Mouse (Mus musculus) thymus, postnatal 0 days (tissue): ENCODE measurements around the gene Cdhr5. TPM values are rescaled to one million over a fixed set of nuclear protein-coding genes. Genes with fewer than 3 reads are reported as not detected.

Experiments used
- DNase-seq: peaks from one replicate; pipeline ENCODE4 v3.0.0-alpha.2; 2015; ENCODE audit warnings: low spot score
- polyA plus RNA-seq: library from polyadenylated mRNA; unstranded; fragments of >200 nt; fragmentation: Nextera tagmentation; extraction: Ambion mirVana; gene quantifications from 2 replicates; pipeline ENCODE4 v1.2.1, GENCODE M21; 2015

Cdhr5 gene
- polyA plus RNA-seq: 0.42 and 0.73 TPM in 2 replicates

GRCm38 (mm10) chr7:141276546-141276945 lies at the start of gene Cdhr5:
Gene Cdhr5, minus strand, starts transcription at chr7:141276786.
- no peak for DNase-seq

- DNase-seq: no peak
Observed at GRCm38 (mm10) chr7:141324686-141325085, 48.1 kb upstream of the Cdhr5 start.

- DNase-seq: no peak
Observed at GRCm38 (mm10) chr7:141319446-141319845, 42.9 kb upstream of the Cdhr5 start.

GRCm38 (mm10) chr7:141317619-141318132 lies 41.1 kb upstream of the Cdhr5 start:
- DNase-seq: no peak

- DNase-seq: peak; percentile 42
Observed at GRCm38 (mm10) chr7:141315974-141316373, 39.4 kb upstream of the Cdhr5 start.

- DNase-seq: no peak
Observed at GRCm38 (mm10) chr7:141315076-141315475, 38.5 kb upstream of the Cdhr5 start.

- DNase-seq: no peak
Observed at GRCm38 (mm10) chr7:141314416-141314815, 37.8 kb upstream of the Cdhr5 start.

GRCm38 (mm10) chr7:141304537-141304936 lies 28.0 kb upstream of the Cdhr5 start:
- no peak for DNase-seq

- DNase-seq: peak; percentile 59
Observed at GRCm38 (mm10) chr7:141302702-141303268, 26.2 kb upstream of the Cdhr5 start.

GRCm38 (mm10) chr7:141301386-141301785 lies 24.8 kb upstream of the Cdhr5 start:
- DNase-seq: no peak

GRCm38 (mm10) chr7:141299175-141299574 lies 22.6 kb upstream of the Cdhr5 start:
- DNase-seq: no peak

- DNase-seq: no peak
Observed at GRCm38 (mm10) chr7:141297926-141298650, 21.5 kb upstream of the Cdhr5 start.

GRCm38 (mm10) chr7:141294479-141294878 lies 17.9 kb upstream of the Cdhr5 start:
- DNase-seq: no peak

GRCm38 (mm10) chr7:141293852-141294471 lies 17.4 kb upstream of the Cdhr5 start:
- no peak for DNase-seq

GRCm38 (mm10) chr7:141292583-141293388 lies 16.2 kb upstream of the Cdhr5 start:
- no peak for DNase-seq

GRCm38 (mm10) chr7:141291921-141292582 lies 15.5 kb upstream of the Cdhr5 start, which contains the start of gene Drd4:
Gene Drd4, plus strand, starts transcription at chr7:141292006.
- DNase-seq: no peak

- DNase-seq: no peak
Observed at GRCm38 (mm10) chr7:141288042-141288441, 11.5 kb upstream of the Cdhr5 start.

GRCm38 (mm10) chr7:141282756-141283155 lies 6.2 kb upstream of the Cdhr5 start:
- DNase-seq: no peak

- DNase-seq: no peak
Observed at GRCm38 (mm10) chr7:141281442-141281841, 4.9 kb upstream of the Cdhr5 start.

GRCm38 (mm10) chr7:141278766-141279590 lies 2.4 kb upstream of the Cdhr5 start, which contains the start of gene Sct:
Gene Sct, minus strand, starts transcription at chr7:141279133.
- DNase-seq: no peak
